Mouse (Mus musculus) testis, adult 2 months (tissue): ENCODE results near the gene Cdh22.

Experiments
- CTCF ChIP-seq: fragments of 200-500 bp; IDR thresholded peaks from 2 replicates; pipeline ENCODE4 v1.5.1; 2012; ENCODE audit warnings: low read depth, mild to moderate bottlenecking, inconsistent platforms, low read length, moderate library complexity; ENCODE audit not compliant: control insufficient read depth, insufficient read depth, insufficient replicate concordance
- POLR2A ChIP-seq: fragments of 200-500 bp; IDR thresholded peaks from 2 replicates; pipeline ENCODE4 v1.6.1; 2012; ENCODE audit warnings: low read depth, mild to moderate bottlenecking, inconsistent platforms, low read length, moderate library complexity; ENCODE audit not compliant: control insufficient read depth

- TF ChIP-seq CTCF (no peak), POLR2A (no peak)
These were observed 129.1 kb downstream of the Cdh22 start for GRCm38 (mm10) chr2:165105513-165106079.
